ENCODE assay signal across 15 mouse cellular contexts in genomic region chr8:81788498-81788897, GRCm38 (mm10).
"Had no signal": no experiment of that assay in that cellular context is flagged by ENCODE, and none has a peak within 500 bp of the region (broad histone marks: within the 10 kb centered on the region; RNA-seq: fewer than 3 reads in every experiment).

No protein-coding gene starts in this region.

- DNase-seq: gastrocnemius, adult 2 months; gastrocnemius, postnatal 10 days; gastrocnemius, postnatal 25 days; heart, adult 18-20 months; heart, postnatal 10 days; heart, postnatal 4 days; kidney, adult 11 months; kidney, adult 2 months; kidney, adult 9 months; kidney, postnatal 25 days; kidney, postnatal 4 days; liver had no signal

- ATAC-seq: hindbrain, embryonic 16.5 days; intestine, embryonic 16.5 days; liver, embryonic 12.5 days had no signal
